Mouse (Mus musculus) intestine, postnatal 0 days (tissue): ENCODE measurements around the gene Higd2a. TPM values are rescaled to one million over a fixed set of nuclear protein-coding genes. Genes with fewer than 3 reads are reported as not detected.

Experiments
- ATAC-seq: fragments of 200-750 bp; cut with Nextera tagmentation; 2 replicates; pipeline ENCODE4 v1.8.0; 2017; ENCODE audit warnings: mild to moderate bottlenecking, moderate TSS enrichment, moderate library complexity
- H3K27ac ChIP-seq: fragments of 300-500 bp; sonication (generic); 2 replicates; pipeline ENCODE4 v1.5.1; 2014; ENCODE audit warnings: mild to moderate bottlenecking, low read depth, low read length, moderate library complexity
- H3K27me3 ChIP-seq: fragments of 300-500 bp; sonication (generic); replicated peaks from 2 replicates; pipeline ENCODE4 v1.6.1; 2014; ENCODE audit warnings: low read length, mixed read lengths; ENCODE audit not compliant: control insufficient read depth, insufficient read depth
- H3K36me3 ChIP-seq: fragments of 300-500 bp; sonication (generic); 2 replicates; pipeline ENCODE4 v1.6.1; 2014; ENCODE audit warnings: mild to moderate bottlenecking, moderate library complexity; ENCODE audit not compliant: control insufficient read depth, insufficient read depth
- H3K4me1 ChIP-seq: fragments of 300-500 bp; sonication (generic); replicated peaks from 2 replicates; pipeline ENCODE4 v1.6.1; 2014; ENCODE audit warnings: antibody characterized with exemption, low read length, mixed read lengths; ENCODE audit not compliant: control insufficient read depth, insufficient read depth
- H3K4me2 ChIP-seq: fragments of 300-500 bp; sonication (generic); replicated peaks from 2 replicates; pipeline ENCODE4 v1.6.1; 2014; ENCODE audit warnings: low read depth, mild to moderate bottlenecking, moderate library complexity
- H3K4me3 ChIP-seq: fragments of 300-500 bp; sonication (generic); 2 replicates; pipeline ENCODE4 v1.5.1; 2014; ENCODE audit warnings: low read depth, low read length
- H3K9ac ChIP-seq: fragments of 300-500 bp; sonication (generic); 2 replicates; pipeline ENCODE4 v1.6.1; 2014; ENCODE audit warnings: mild to moderate bottlenecking, low read depth, low read length
- H3K9me3 ChIP-seq: fragments of 300-500 bp; sonication (generic); 2 replicates; pipeline ENCODE4 v1.6.1; 2016; ENCODE audit warnings: mixed run types; ENCODE audit not compliant: control insufficient read depth
- CTCF ChIP-seq: sonication (generic); IDR thresholded peaks from 2 replicates; pipeline ENCODE4 v1.5.1; 2016; ENCODE audit warnings: low read depth, mild to moderate bottlenecking, control low read depth, antibody characterized with exemption, moderate library complexity
- WGBS: fragments of 180-500 bp; shearing (Covaris S2); extraction: QIAGEN DNeasy Blood & Tissue Kit; methylation state at CpG from one replicate; pipeline ENCODE4 v1.1.7; 2014; 5-methylcytosine and 5-hydroxymethylcytosine counted together
- polyA plus RNA-seq: library from polyadenylated mRNA; unstranded; fragments of >200 nt; fragmentation: Nextera tagmentation; extraction: Ambion mirVana; gene quantifications from 2 replicates; pipeline ENCODE4 v1.2.1, GENCODE M21; 2015

Gene Higd2a
- polyA plus RNA-seq, 1 experiment from 2014 or later, result 289 TPM

- H3K27ac ChIP-seq, result no peak overlapping the region
- no peak for ATAC-seq
- H3K27me3 ChIP-seq, result no peaks in the 10 kb centered on the region
- no peaks in the 10 kb centered on the region for H3K4me1 ChIP-seq
- no peaks in the 10 kb centered on the region for H3K36me3 ChIP-seq
- WGBS, result 55% methylated on average over 1 of the region's 1 CpGs
- no peaks in the 10 kb centered on the region for H3K9me3 ChIP-seq
- no peak overlapping the region for H3K4me2 ChIP-seq
- no peak for TF ChIP-seq CTCF
- H3K4me3 ChIP-seq, result no peak overlapping the region
- H3K9ac ChIP-seq, result no peak overlapping the region
Observed at GRCm38 (mm10) chr13:54569282-54569681, 20.7 kb upstream of the Higd2a start.

- TF ChIP-seq CTCF, result no peak
- Histone ChIP-seq H3K36me3 (no peaks in the 10 kb centered on the region), H3K27ac (no peak overlapping the region), H3K4me2 (no peak overlapping the region), H3K9me3 (no peaks in the 10 kb centered on the region), H3K4me1 (no peaks in the 10 kb centered on the region), H3K9ac (no peak overlapping the region), H3K27me3 (no peaks in the 10 kb centered on the region), H3K4me3 (no peak overlapping the region)
- ATAC-seq, result no peak
- 75% methylated on average over 4 of the region's 4 CpGs for WGBS
Observed at GRCm38 (mm10) chr13:54570736-54571135, 19.3 kb upstream of the Higd2a start.

- H3K36me3 ChIP-seq, result peaks cover 2% of the 10 kb centered on the region; the same call in 1 of the 2 replicates
- no peak for ATAC-seq
- TF ChIP-seq CTCF, result no peak
- H3K27ac ChIP-seq, result no peak overlapping the region
- no peak overlapping the region for H3K4me2 ChIP-seq
- no peaks in the 10 kb centered on the region for H3K9me3 ChIP-seq
- no peak overlapping the region for H3K9ac ChIP-seq
- H3K4me3 ChIP-seq, result no peak overlapping the region
- H3K4me1 ChIP-seq, result 0 out of 2 replicates have a peak, but pooled peaks cover 5% of the 10 kb centered on the region
- WGBS, result 47% methylated on average over 2 of the region's 2 CpGs
- no peaks in the 10 kb centered on the region for H3K27me3 ChIP-seq
Observed at GRCm38 (mm10) chr13:54571637-54572036, 18.4 kb upstream of the Higd2a start.

GRCm38 (mm10) chr13:54572621-54573020 is 17.4 kb upstream of the Higd2a start:
- Histone ChIP-seq H3K4me3 (no peak overlapping the region), H3K36me3 (peaks cover 11% of the 10 kb centered on the region; the same call in 1 of the 2 replicates), H3K27ac (no peak overlapping the region), H3K27me3 (no peaks in the 10 kb centered on the region), H3K9me3 (no peaks in the 10 kb centered on the region), H3K4me2 (no peak overlapping the region), H3K4me1 (0 out of 2 replicates have a peak, but pooled peaks cover 5% of the 10 kb centered on the region), H3K9ac (no peak overlapping the region)
- no peak for ATAC-seq
- no peak for TF ChIP-seq CTCF
- WGBS, result 81% methylated on average over 4 of the region's 4 CpGs

DNA sequence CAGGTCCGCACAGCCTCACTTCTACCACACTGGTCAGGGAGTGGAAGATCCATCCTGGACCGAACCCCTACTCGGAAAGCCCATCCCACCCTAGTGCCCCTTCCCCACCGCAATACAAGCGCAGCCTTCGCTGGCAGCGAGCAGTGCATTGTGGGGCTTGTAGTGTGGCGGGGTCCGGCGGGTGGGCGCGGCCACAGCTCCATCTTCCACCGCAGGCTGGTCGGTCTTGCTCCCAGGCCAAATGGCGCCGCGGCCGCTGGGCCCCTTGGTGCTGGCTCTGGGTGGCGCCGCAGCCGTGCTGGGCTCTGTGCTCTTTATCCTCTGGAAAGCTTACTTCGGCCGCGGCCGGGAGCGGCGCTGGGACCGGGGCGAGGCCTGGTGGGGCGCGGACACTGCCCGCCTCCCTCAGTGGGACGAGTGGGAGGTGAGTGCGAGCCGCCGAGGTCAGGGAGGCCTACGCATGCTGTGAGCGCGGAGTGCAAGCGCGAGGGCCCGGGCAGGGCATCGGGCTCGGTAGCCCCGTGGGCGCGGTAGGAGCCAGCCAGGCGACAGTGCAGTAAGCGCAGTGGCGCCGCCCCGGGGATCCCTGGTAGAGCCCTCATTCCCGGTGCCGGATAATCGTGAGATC is 15.0 kb upstream of the Higd2a start, which contains the start of gene Arl10:
Gene Arl10, plus strand, starts transcription at position 162 of the 628 bp plus-strand sequence.
- H3K9me3 ChIP-seq, result no peaks in the 10 kb centered on the region
- peak within 1 kb of the TSS; percentile 74 for H3K4me2 ChIP-seq
- WGBS, result under 1% methylated on average over 55 of the region's 55 CpGs

GRCm38 (mm10) chr13:54575489-54575888 is 14.5 kb upstream of the Higd2a start:
- Histone ChIP-seq H3K4me2 (peak overlapping the region; percentile 74), H3K4me3 (peak overlapping the region; percentile 66), H3K27ac (peak overlapping the region; percentile 50), H3K27me3 (no peaks in the 10 kb centered on the region), H3K9ac (peak overlapping the region; percentile 64), H3K36me3 (peaks cover 14% of the 10 kb centered on the region; the same call in 1 of the 2 replicates), H3K4me1 (0 out of 2 replicates have a peak, but pooled peaks cover 5% of the 10 kb centered on the region), H3K9me3 (no peaks in the 10 kb centered on the region)
- TF ChIP-seq CTCF, result no peak
- WGBS, result 2% methylated on average over 19 of the region's 19 CpGs
- ATAC-seq, result no peak

More for the DNA sequence above, 15.0 kb upstream of the Higd2a start, which contains the start of gene Arl10:
- peak within 1 kb of the TSS; percentile 64 for H3K9ac ChIP-seq
- H3K36me3 ChIP-seq, result peaks cover 14% of the 10 kb centered on the region; the same call in 1 of the 2 replicates
- H3K27me3 ChIP-seq, result no peaks in the 10 kb centered on the region
- H3K27ac ChIP-seq, result peak within 1 kb of the TSS; percentile 50
- peak; percentile 53 for TF ChIP-seq CTCF
- ATAC-seq, result peak; percentile 78
- H3K4me3 ChIP-seq, result peak within 1 kb of the TSS; percentile 66
- H3K4me1 ChIP-seq, result 0 out of 2 replicates have a peak, but pooled peaks cover 5% of the 10 kb centered on the region
